Mouse (Mus musculus) midbrain, embryonic 13.5 days (tissue): ENCODE measurements at regions not wholly inside any gene's neighbourhood (a gene's known extent, or its start where the extent isn't known, plus 50 kb on each side); places are given as distances from the start of the nearest gene placed in this dataset.

Experiments used
- ATAC-seq: fragments of 200-750 bp; cut with Nextera tagmentation; 2 replicates; pipeline ENCODE4 v1.8.0; 2017; ENCODE audit warnings: mild to moderate bottlenecking, moderate TSS enrichment, moderate library complexity
- H3K27ac ChIP-seq: fragments of 300-500 bp; sonication (generic); 2 replicates; pipeline ENCODE4 v1.5.1; 2015; ENCODE audit warnings: inconsistent platforms, mild to moderate bottlenecking, moderate library complexity
- H3K27me3 ChIP-seq: fragments of 300-500 bp; sonication (generic); 2 replicates; pipeline ENCODE4 v1.6.1; 2015; ENCODE audit warnings: mild to moderate bottlenecking, inconsistent platforms
- H3K36me3 ChIP-seq: fragments of 300-500 bp; sonication (generic); 2 replicates; pipeline ENCODE4 v1.6.1; 2015; ENCODE audit warnings: mild to moderate bottlenecking, inconsistent platforms
- H3K4me1 ChIP-seq: fragments of 300-500 bp; sonication (generic); replicated peaks from 2 replicates; pipeline ENCODE4 v1.6.1; 2015; ENCODE audit warnings: inconsistent platforms
- H3K4me2 ChIP-seq: fragments of 300-500 bp; sonication (generic); replicated peaks from 2 replicates; pipeline ENCODE4 v1.6.1; 2015; ENCODE audit warnings: moderate library complexity, mild to moderate bottlenecking, inconsistent platforms
- H3K4me3 ChIP-seq: fragments of 300-500 bp; sonication (generic); replicated peaks from 2 replicates; pipeline ENCODE4 v1.5.1; 2015; ENCODE audit warnings: mild to moderate bottlenecking, inconsistent platforms
- H3K9ac ChIP-seq: fragments of 300-500 bp; sonication (generic); replicated peaks from 2 replicates; pipeline ENCODE4 v1.6.1; 2015; ENCODE audit warnings: mild to moderate bottlenecking, inconsistent platforms
- H3K9me3 ChIP-seq: fragments of 300-500 bp; sonication (generic); 2 replicates; pipeline ENCODE4 v1.6.1; 2016; ENCODE audit warnings: mild to moderate bottlenecking, inconsistent platforms
- WGBS: fragments of 180-500 bp; shearing (Covaris S2); methylation state at CpG from one replicate; pipeline ENCODE4 v1.1.7; 2015; 5-methylcytosine and 5-hydroxymethylcytosine counted together

GRCm38 (mm10) chr9:47358400-47358767 lies 171.6 kb upstream of the Cadm1 start:
- no peaks in the 10 kb centered on the region for H3K36me3 ChIP-seq
- H3K4me3 ChIP-seq = no peak overlapping the region
- peak; percentile 40 for ATAC-seq
- no peak overlapping the region for H3K9ac ChIP-seq
- 55% methylated on average over 4 of the region's 4 CpGs for WGBS
- no peak overlapping the region; the same call in 1 of the 2 replicates for H3K27ac ChIP-seq
- H3K9me3 ChIP-seq = no peaks in the 10 kb centered on the region
- peaks cover 33% of the 10 kb centered on the region for H3K4me1 ChIP-seq
- H3K4me2 ChIP-seq = no peak overlapping the region
- H3K27me3 ChIP-seq = peaks cover 28% of the 10 kb centered on the region

DNA sequence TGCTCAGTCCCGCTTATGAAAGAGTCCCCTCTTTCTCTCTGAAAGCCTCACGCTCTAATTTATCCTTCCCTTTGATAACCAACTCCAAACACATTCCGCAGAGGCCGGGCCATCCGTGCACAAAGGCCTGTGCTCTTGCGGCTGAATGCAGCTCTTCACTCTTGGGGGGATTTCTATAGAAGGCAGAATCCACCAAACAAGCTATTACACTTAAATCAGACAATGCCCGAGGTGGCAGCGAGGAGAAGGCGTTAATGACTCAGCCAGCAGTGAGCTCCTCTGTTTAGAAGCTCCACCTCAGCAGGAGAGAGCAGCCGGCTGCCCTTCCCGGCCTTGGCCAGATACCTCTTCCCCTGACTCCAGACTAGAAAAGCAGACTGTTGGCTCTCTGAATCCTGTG lies 166.9 kb upstream of the Cadm1 start:
- no peak overlapping the region for H3K9ac ChIP-seq
- WGBS = 2% methylated on average over 11 of the region's 11 CpGs
- no peak overlapping the region; the same call in 1 of the 2 replicates for H3K27ac ChIP-seq

DNA sequence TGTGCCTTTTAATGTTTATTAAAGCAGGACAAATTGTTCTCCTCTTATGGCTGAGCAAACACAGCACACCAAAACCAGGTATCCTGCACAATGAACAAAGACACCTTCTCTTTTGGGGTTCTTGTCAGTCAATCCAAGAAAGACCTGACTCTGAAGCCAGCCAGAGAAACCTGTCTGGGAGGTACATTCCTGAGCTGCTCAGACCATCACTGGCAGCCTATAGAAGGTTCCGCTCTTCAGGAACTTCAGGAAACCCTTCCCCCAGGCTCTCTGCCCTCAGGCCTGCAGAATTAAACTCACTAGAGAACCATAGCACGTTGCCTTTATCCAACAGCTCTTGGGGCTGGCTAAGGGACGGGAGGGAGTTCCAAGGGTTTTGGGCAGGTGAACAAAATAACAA lies 165.2 kb upstream of the Cadm1 start:
- H3K9me3 ChIP-seq = no peaks in the 10 kb centered on the region
- peaks cover 40% of the 10 kb centered on the region for H3K4me1 ChIP-seq
- H3K9ac ChIP-seq = no peak overlapping the region
- H3K27ac ChIP-seq = no peak overlapping the region
- no peaks in the 10 kb centered on the region for H3K36me3 ChIP-seq
- ATAC-seq = no peak
- H3K4me3 ChIP-seq = no peak overlapping the region
- H3K27me3 ChIP-seq = peaks cover 57% of the 10 kb centered on the region
- WGBS = 84% methylated on average over 3 of the region's 3 CpGs
- H3K4me2 ChIP-seq = no peak overlapping the region

More for the DNA sequence above, 166.9 kb upstream of the Cadm1 start:
- no peaks in the 10 kb centered on the region for H3K9me3 ChIP-seq
- peak; percentile 21; the same call in 1 of the 2 replicates for ATAC-seq
- peaks cover 53% of the 10 kb centered on the region for H3K27me3 ChIP-seq
- H3K36me3 ChIP-seq = no peaks in the 10 kb centered on the region
- H3K4me1 ChIP-seq = peaks cover 42% of the 10 kb centered on the region
- no peak overlapping the region for H3K4me2 ChIP-seq
- no peak overlapping the region for H3K4me3 ChIP-seq

DNA sequence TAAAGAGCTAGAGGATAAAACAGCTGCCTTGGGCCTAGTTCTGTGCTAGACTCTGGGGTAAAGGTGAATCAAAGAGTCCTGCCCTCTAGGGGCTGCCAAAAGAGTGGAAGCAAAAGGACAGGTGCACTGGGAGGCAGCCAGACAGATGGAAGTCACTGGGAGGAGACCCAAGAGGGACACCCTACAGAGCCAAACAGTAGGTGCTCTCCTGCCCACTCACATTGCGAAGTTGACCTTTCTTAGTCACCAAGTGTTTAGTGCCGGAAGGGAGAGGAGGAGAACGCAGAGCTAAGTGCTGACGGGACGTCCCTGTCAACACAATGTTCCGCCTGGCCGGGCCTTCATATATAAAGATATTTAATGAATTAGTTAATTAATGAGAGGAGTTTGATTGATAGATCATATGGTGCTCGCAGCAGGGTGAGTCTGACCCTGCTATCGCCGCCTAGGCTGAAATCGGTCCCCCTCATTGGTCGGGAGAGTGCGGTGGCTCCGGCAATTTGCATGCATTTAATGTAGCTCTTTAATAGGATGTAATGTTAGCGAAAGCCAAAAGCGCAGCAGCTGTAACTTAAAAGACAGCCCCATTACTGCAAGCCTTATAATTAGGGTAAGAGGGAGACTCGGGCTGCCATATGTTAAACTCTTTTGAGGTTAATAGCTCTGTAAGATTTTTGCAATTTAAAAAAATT lies 162.6 kb upstream of the Cadm1 start:
- Histone ChIP-seq H3K27me3 (peaks cover 49% of the 10 kb centered on the region), H3K4me1 (peaks cover 34% of the 10 kb centered on the region), H3K27ac (no peak overlapping the region), H3K36me3 (no peaks in the 10 kb centered on the region), H3K4me2 (peak overlapping the region; percentile 63), H3K4me3 (peak overlapping the region; percentile 34), H3K9me3 (no peaks in the 10 kb centered on the region), H3K9ac (no peak overlapping the region)
- ATAC-seq = peak; percentile 73
- WGBS = 6% methylated on average over 17 of the region's 17 CpGs

DNA sequence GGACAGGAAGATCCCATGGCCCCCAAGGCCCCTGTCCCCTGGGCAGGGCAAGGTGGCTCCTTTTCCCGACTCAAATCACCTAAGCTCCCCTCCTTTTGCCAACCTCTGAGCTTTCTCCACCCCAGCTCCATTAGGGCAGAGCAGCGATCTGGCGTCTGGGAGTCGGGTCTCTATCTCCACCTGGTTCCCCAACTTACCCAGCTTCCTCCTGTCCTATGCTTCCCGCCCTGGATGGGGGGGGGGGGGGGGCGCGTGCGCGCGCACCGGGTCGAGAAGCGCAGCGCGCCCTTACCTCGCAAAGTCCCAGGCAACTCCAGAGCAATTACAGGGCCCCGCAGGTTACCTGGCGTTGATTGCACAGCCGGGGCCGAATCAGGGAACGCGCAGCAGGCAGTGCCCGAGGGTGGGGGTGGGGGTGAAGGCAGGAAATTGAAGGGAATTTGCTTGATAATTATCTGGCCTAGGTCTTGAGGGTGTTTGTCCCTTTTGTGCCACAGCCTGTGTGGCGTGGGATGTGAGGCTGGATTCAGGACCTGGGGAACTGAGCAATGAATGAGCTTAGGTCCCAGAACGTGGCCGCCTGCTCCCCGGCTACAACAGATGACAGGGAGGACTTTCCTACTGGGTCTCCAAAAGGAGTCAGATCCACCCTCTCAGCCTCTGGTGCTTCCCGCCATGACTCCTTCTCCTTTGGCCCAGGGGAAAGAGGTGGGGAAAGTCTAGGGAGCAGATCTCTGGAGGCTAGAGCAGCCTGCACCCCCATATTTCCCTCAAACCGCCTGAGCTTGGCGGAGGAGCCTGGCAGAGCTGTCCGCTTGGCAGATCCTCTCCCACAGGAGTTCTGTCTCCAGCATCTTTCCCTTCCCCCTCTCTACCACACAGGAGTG lies 161.7 kb upstream of the Cadm1 start:
- H3K4me1 ChIP-seq = peaks cover 25% of the 10 kb centered on the region
- WGBS = 4% methylated on average over 31 of the region's 31 CpGs
- peaks cover 49% of the 10 kb centered on the region for H3K27me3 ChIP-seq
- ATAC-seq = peak; percentile 74
- no peaks in the 10 kb centered on the region for H3K9me3 ChIP-seq
- H3K9ac ChIP-seq = peak overlapping the region; percentile 39; the same call in 1 of the 2 replicates
- peak overlapping the region; percentile 63 for H3K4me2 ChIP-seq
- H3K27ac ChIP-seq = peak overlapping the region; percentile 35; the same call in 1 of the 2 replicates
- H3K36me3 ChIP-seq = no peaks in the 10 kb centered on the region
- peak overlapping the region; percentile 34 for H3K4me3 ChIP-seq

- Histone ChIP-seq H3K4me2 (no peak overlapping the region), H3K4me3 (no peak overlapping the region), H3K4me1 (peaks cover 15% of the 10 kb centered on the region), H3K9ac (no peak overlapping the region), H3K27me3 (peaks cover 17% of the 10 kb centered on the region), H3K36me3 (no peaks in the 10 kb centered on the region), H3K27ac (no peak overlapping the region), H3K9me3 (no peaks in the 10 kb centered on the region)
- ATAC-seq = no peak
- 90% methylated on average over 7 of the region's 7 CpGs for WGBS
Measured at GRCm38 (mm10) chr9:47372296-47372695, 157.7 kb upstream of the Cadm1 start.

DNA sequence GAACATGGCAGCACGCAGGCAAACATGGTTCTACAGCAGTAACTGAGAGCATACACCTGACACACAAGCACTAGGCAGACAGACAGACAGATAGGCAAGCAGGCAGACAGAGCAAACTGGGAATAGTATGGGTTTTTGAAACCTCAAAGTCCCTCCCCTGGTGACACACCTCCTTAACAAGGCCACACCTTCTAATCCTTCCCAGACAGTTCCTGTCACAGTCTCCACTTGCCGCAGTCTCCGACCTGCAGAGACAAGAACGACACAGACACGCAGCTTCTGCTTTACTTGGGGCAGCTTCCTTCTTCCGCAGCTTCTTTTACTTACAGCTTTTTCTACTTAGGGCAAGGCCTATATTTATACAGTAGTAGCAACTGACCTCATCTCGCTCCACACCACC lies 155.9 kb upstream of the Cadm1 start:
- Histone ChIP-seq H3K4me3 (no peak overlapping the region), H3K4me1 (no peaks in the 10 kb centered on the region), H3K27me3 (peaks cover 9% of the 10 kb centered on the region), H3K9ac (no peak overlapping the region), H3K36me3 (no peaks in the 10 kb centered on the region), H3K9me3 (no peaks in the 10 kb centered on the region), H3K4me2 (no peak overlapping the region), H3K27ac (no peak overlapping the region)
- ATAC-seq = no peak
- 96% methylated on average over 7 of the region's 7 CpGs for WGBS

DNA sequence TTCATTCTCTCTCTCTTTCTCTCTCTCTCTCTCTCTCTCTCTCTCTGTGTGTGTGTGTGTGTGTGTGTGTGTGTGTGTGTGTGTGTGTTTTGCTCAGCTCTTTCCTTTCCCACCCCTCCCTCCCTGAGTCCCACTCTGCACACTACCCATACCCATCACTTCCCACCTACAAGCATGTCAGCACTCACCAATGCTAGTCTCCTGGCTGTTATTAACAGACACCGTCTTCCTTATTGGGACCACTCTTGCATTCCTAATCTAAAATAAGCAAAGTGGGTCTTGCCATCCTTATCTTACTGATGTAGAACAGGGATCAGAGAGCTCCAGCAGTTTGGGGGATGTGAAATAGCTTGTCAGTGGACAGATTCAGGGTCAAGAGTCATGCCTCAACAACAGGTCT lies 153.3 kb upstream of the Cadm1 start:
- H3K36me3 ChIP-seq = no peaks in the 10 kb centered on the region
- no peak overlapping the region for H3K9ac ChIP-seq
- H3K4me3 ChIP-seq = no peak overlapping the region
- no peaks in the 10 kb centered on the region for H3K4me1 ChIP-seq
- 96% methylated on average over 1 of the region's 1 CpGs for WGBS
- no peak for ATAC-seq
- H3K4me2 ChIP-seq = no peak overlapping the region
- peaks cover 9% of the 10 kb centered on the region; the same call in 1 of the 2 replicates for H3K27me3 ChIP-seq
- H3K27ac ChIP-seq = no peak overlapping the region
- H3K9me3 ChIP-seq = no peaks in the 10 kb centered on the region

- Histone ChIP-seq H3K4me2 (no peak overlapping the region), H3K9ac (no peak overlapping the region), H3K36me3 (no peaks in the 10 kb centered on the region), H3K4me1 (no peaks in the 10 kb centered on the region), H3K9me3 (no peaks in the 10 kb centered on the region), H3K27ac (no peak overlapping the region), H3K4me3 (no peak overlapping the region), H3K27me3 (0 out of 2 replicates have a peak, but pooled peaks cover 2% of the 10 kb centered on the region)
- ATAC-seq = no peak
- 84% methylated on average over 5 of the region's 5 CpGs for WGBS
Measured at GRCm38 (mm10) chr9:47378541-47378940, 151.4 kb upstream of the Cadm1 start.

GRCm38 (mm10) chr9:47380361-47380760 lies 149.6 kb upstream of the Cadm1 start:
- no peak overlapping the region for H3K4me2 ChIP-seq
- H3K27ac ChIP-seq = no peak overlapping the region
- no peaks in the 10 kb centered on the region for H3K9me3 ChIP-seq
- H3K36me3 ChIP-seq = no peaks in the 10 kb centered on the region
- H3K4me1 ChIP-seq = peaks cover 12% of the 10 kb centered on the region
- ATAC-seq = no peak
- no peak overlapping the region for H3K9ac ChIP-seq
- 81% methylated on average over 7 of the region's 7 CpGs for WGBS
- 0 out of 2 replicates have a peak, but pooled peaks cover 2% of the 10 kb centered on the region for H3K27me3 ChIP-seq
- no peak overlapping the region for H3K4me3 ChIP-seq

GRCm38 (mm10) chr9:47384185-47384854 lies 145.7 kb upstream of the Cadm1 start:
- peak overlapping the region; percentile 40; the same call in 1 of the 2 replicates for H3K27ac ChIP-seq
- no peak overlapping the region for H3K9ac ChIP-seq
- 0 out of 2 replicates have a peak, but pooled peaks have one; percentile 53 for ATAC-seq
- H3K4me2 ChIP-seq = no peak overlapping the region
- 0 out of 2 replicates have a peak, but pooled peaks cover 2% of the 10 kb centered on the region for H3K27me3 ChIP-seq
- H3K4me3 ChIP-seq = no peak overlapping the region
- H3K36me3 ChIP-seq = no peaks in the 10 kb centered on the region
- 31% methylated on average over 4 of the region's 4 CpGs for WGBS
- no peaks in the 10 kb centered on the region for H3K9me3 ChIP-seq
- H3K4me1 ChIP-seq = peaks cover 33% of the 10 kb centered on the region

GRCm38 (mm10) chr9:47386646-47387045 lies 143.3 kb upstream of the Cadm1 start:
- no peak for ATAC-seq
- Histone ChIP-seq H3K4me3 (no peak overlapping the region), H3K4me1 (peaks cover 33% of the 10 kb centered on the region), H3K9ac (no peak overlapping the region), H3K9me3 (no peaks in the 10 kb centered on the region), H3K27me3 (no peaks in the 10 kb centered on the region), H3K4me2 (no peak overlapping the region), H3K36me3 (no peaks in the 10 kb centered on the region), H3K27ac (no peak overlapping the region)
- WGBS = 77% methylated on average over 11 of the region's 11 CpGs
